Mouse (Mus musculus) forebrain, postnatal 0 days (tissue): ENCODE results near the gene Hipk4. TPM values are rescaled to one million over a fixed set of nuclear protein-coding genes. Genes with fewer than 3 reads are reported as not detected.

Source experiments
- ATAC-seq: fragments of 200-750 bp; cut with Nextera tagmentation; 2 replicates; pipeline ENCODE4 v1.8.0; 2017; ENCODE audit warnings: mild to moderate bottlenecking, moderate library complexity
- DNase-seq: peaks from one replicate; pipeline ENCODE4 v3.0.0-alpha.2; 2015
- H3K27ac ChIP-seq: fragments of 300-500 bp; sonication (generic); 2 replicates; pipeline ENCODE4 v1.5.1; 2014; ENCODE audit warnings: low read depth, mild to moderate bottlenecking, antibody characterized with exemption, low read length, moderate library complexity, mixed read lengths
- H3K27me3 ChIP-seq: fragments of 300-500 bp; sonication (generic); 2 replicates; pipeline ENCODE4 v1.6.1; 2014; ENCODE audit warnings: mild to moderate bottlenecking, low read length, mixed read lengths; ENCODE audit not compliant: insufficient read depth
- H3K36me3 ChIP-seq: fragments of 300-500 bp; sonication (generic); 2 replicates; pipeline ENCODE4 v1.6.1; 2014; ENCODE audit warnings: mild to moderate bottlenecking, moderate library complexity; ENCODE audit not compliant: insufficient read depth
- H3K4me1 ChIP-seq: fragments of 300-500 bp; sonication (generic); 2 replicates; pipeline ENCODE4 v1.6.1; 2014; ENCODE audit warnings: antibody characterized with exemption; ENCODE audit not compliant: insufficient read depth
- H3K4me2 ChIP-seq: fragments of 300-500 bp; sonication (generic); 2 replicates; pipeline ENCODE4 v1.6.1; 2014; ENCODE audit warnings: low read depth, mild to moderate bottlenecking, moderate library complexity
- H3K4me3 ChIP-seq: fragments of 300-500 bp; sonication (generic); 2 replicates; pipeline ENCODE4 v1.5.1; 2014; ENCODE audit warnings: low read depth, low read length, mixed read lengths
- H3K9ac ChIP-seq: fragments of 300-500 bp; sonication (generic); 2 replicates; pipeline ENCODE4 v1.6.1; 2014; ENCODE audit warnings: mild to moderate bottlenecking
- H3K9me3 ChIP-seq: fragments of 300-500 bp; sonication (generic); 2 replicates; pipeline ENCODE4 v1.6.1; 2016; ENCODE audit warnings: low read length
- CTCF ChIP-seq: sonication (generic); IDR thresholded peaks from 2 replicates; pipeline ENCODE4 v1.5.1; 2016; ENCODE audit warnings: antibody characterized with exemption, control low read depth, low read depth
- WGBS: fragments of 180-500 bp; shearing (Covaris S2); extraction: QIAGEN DNeasy Blood & Tissue Kit; methylation state at CpG from one replicate; pipeline ENCODE4 v1.1.7; 2014; 5-methylcytosine and 5-hydroxymethylcytosine counted together
- polyA plus RNA-seq: library from polyadenylated mRNA; unstranded; fragments of >200 nt; fragmentation: Nextera tagmentation; extraction: Ambion mirVana; gene quantifications from 2 replicates; pipeline ENCODE4 v1.2.1, GENCODE M21; 2015
- total RNA-seq: library from RNA; depleted of rRNA; stranded (reverse); fragments of >200 nt; gene quantifications from 2 replicates; pipeline ENCODE4 v1.2.3, GENCODE M21; 2014; rRNA removed

Hipk4 gene
- 0.38 and 0.95 TPM in 2 replicates for total RNA-seq
- 0.27 and 0.49 TPM in 2 replicates for polyA plus RNA-seq

- WGBS = 55% methylated on average over 5 of the region's 5 CpGs
- no peak for TF ChIP-seq CTCF
- ATAC-seq = no peak
These were observed at the start of gene Hipk4 for GRCm38 (mm10) chr7:27522967-27523366. Gene Hipk4, plus strand, starts transcription at chr7:27523267.

GRCm38 (mm10) chr7:27473835-27474489 lies 49.1 kb upstream of the Hipk4 start:
- ATAC-seq (no peak), DNase-seq (no peak)
- Histone ChIP-seq H3K4me3 (peak overlapping the region; percentile 61), H3K9ac (peak overlapping the region; percentile 40), H3K9me3 (no peaks in the 10 kb centered on the region), H3K4me1 (0 out of 2 replicates have a peak, but pooled peaks cover 6% of the 10 kb centered on the region), H3K4me2 (peak overlapping the region; percentile 95), H3K27me3 (no peaks in the 10 kb centered on the region), H3K36me3 (peaks cover 6% of the 10 kb centered on the region; the same call in 1 of the 2 replicates), H3K27ac (peak overlapping the region; percentile 78)
- WGBS = under 1% methylated on average over 34 of the region's 34 CpGs
- no peak for TF ChIP-seq CTCF

More at GRCm38 (mm10) chr7:27522967-27523366, at the start of gene Hipk4:
- Histone ChIP-seq H3K9me3 (no peaks in the 10 kb centered on the region), H3K9ac (no peak within 1 kb of the TSS), H3K27me3 (no peaks in the 10 kb centered on the region), H3K36me3 (no peaks in the 10 kb centered on the region), H3K27ac (no peak within 1 kb of the TSS), H3K4me2 (no peak within 1 kb of the TSS), H3K4me1 (no peaks in the 10 kb centered on the region), H3K4me3 (no peak within 1 kb of the TSS)
- no peak for DNase-seq

GRCm38 (mm10) chr7:27474490-27474954 lies 48.5 kb upstream of the Hipk4 start:
- peak; percentile 67 for TF ChIP-seq CTCF
- Histone ChIP-seq H3K9ac (peak overlapping the region; percentile 40), H3K27me3 (no peaks in the 10 kb centered on the region), H3K4me1 (0 out of 2 replicates have a peak, but pooled peaks cover 6% of the 10 kb centered on the region), H3K9me3 (no peaks in the 10 kb centered on the region), H3K4me3 (peak overlapping the region; percentile 61), H3K36me3 (peaks cover 6% of the 10 kb centered on the region; the same call in 1 of the 2 replicates), H3K4me2 (peak overlapping the region; percentile 95), H3K27ac (peak overlapping the region; percentile 78)
- 3% methylated on average over 23 of the region's 23 CpGs for WGBS
- ATAC-seq (peak; percentile 95), DNase-seq (peak; percentile 95)

- 0 out of 2 replicates have a peak, but pooled peaks cover 6% of the 10 kb centered on the region for H3K4me1 ChIP-seq
- no peaks in the 10 kb centered on the region for H3K9me3 ChIP-seq
- TF ChIP-seq CTCF = no peak
- H3K4me3 ChIP-seq = no peak overlapping the region
- H3K4me2 ChIP-seq = no peak overlapping the region
- no peak for DNase-seq
- H3K27ac ChIP-seq = no peak overlapping the region
- ATAC-seq = no peak
- 94% methylated on average over 2 of the region's 2 CpGs for WGBS
- peaks cover 6% of the 10 kb centered on the region; the same call in 1 of the 2 replicates for H3K36me3 ChIP-seq
- H3K9ac ChIP-seq = no peak overlapping the region
- no peaks in the 10 kb centered on the region for H3K27me3 ChIP-seq
These were observed 47.5 kb upstream of the Hipk4 start for GRCm38 (mm10) chr7:27475596-27475995.

GRCm38 (mm10) chr7:27476098-27476635 lies 46.9 kb upstream of the Hipk4 start:
- WGBS = 96% methylated on average over 14 of the region's 14 CpGs
- H3K27ac ChIP-seq = no peak overlapping the region
- no peak overlapping the region for H3K4me3 ChIP-seq
- no peaks in the 10 kb centered on the region for H3K9me3 ChIP-seq
- peaks cover 6% of the 10 kb centered on the region; the same call in 1 of the 2 replicates for H3K36me3 ChIP-seq
- ATAC-seq = no peak
- no peak overlapping the region for H3K4me2 ChIP-seq
- no peak for TF ChIP-seq CTCF
- no peak for DNase-seq
- no peak overlapping the region for H3K9ac ChIP-seq
- 0 out of 2 replicates have a peak, but pooled peaks cover 6% of the 10 kb centered on the region for H3K4me1 ChIP-seq
- no peaks in the 10 kb centered on the region for H3K27me3 ChIP-seq

GRCm38 (mm10) chr7:27478561-27478960 lies 44.5 kb upstream of the Hipk4 start:
- DNase-seq = no peak
- Histone ChIP-seq H3K9me3 (no peaks in the 10 kb centered on the region), H3K27me3 (no peaks in the 10 kb centered on the region), H3K4me2 (no peak overlapping the region), H3K9ac (no peak overlapping the region), H3K4me3 (no peak overlapping the region), H3K4me1 (no peaks in the 10 kb centered on the region), H3K27ac (no peak overlapping the region), H3K36me3 (peaks cover 6% of the 10 kb centered on the region; the same call in 1 of the 2 replicates)
- ATAC-seq = no peak
- WGBS = 86% methylated on average over 7 of the region's 7 CpGs
- TF ChIP-seq CTCF = no peak

GRCm38 (mm10) chr7:27479750-27480149 lies 43.3 kb upstream of the Hipk4 start:
- ATAC-seq = no peak

More at GRCm38 (mm10) chr7:27479750-27480149, 43.3 kb upstream of the Hipk4 start:
- Histone ChIP-seq H3K9ac (no peak overlapping the region), H3K27me3 (no peaks in the 10 kb centered on the region), H3K27ac (no peak overlapping the region), H3K4me3 (no peak overlapping the region), H3K36me3 (peaks cover 6% of the 10 kb centered on the region; the same call in 1 of the 2 replicates), H3K9me3 (no peaks in the 10 kb centered on the region), H3K4me2 (no peak overlapping the region), H3K4me1 (no peaks in the 10 kb centered on the region)
- DNase-seq = no peak
- WGBS = 86% methylated on average over 1 of the region's 1 CpGs
- no peak for TF ChIP-seq CTCF
